ENCODE assay signal across 8 mouse cellular contexts in genomic region chr16:11909035-11909591, GRCm38 (mm10). TPM values are rescaled to one million over a fixed set of nuclear protein-coding genes. Genes with fewer than 3 reads are reported as not detected.
DNase-seq lines count a peak whose midpoint lies in the region; ATAC-seq and TF ChIP-seq lines count a peak whose summit lies in the region.

Gene Cpped1, minus strand, starts transcription at chr16:11909445.

- TF ChIP-seq CTCF in MEL (IDR thresholded peaks at IDR 0.05 in 2 of 3, conservative IDR thresholded peaks at IDR 0.05 in 1 of 3; ENCODE audit: control insufficient read depth in 1 of 3, insufficient read depth in 1 of 3, low read depth in 2 of 3, low read length in 3 of 3, poor library complexity in 1 of 3, severe bottlenecking in 1 of 3) = no peak
- no peak for TF ChIP-seq CTCF in cerebellum, adult 2 months (IDR thresholded peaks at IDR 0.05; ENCODE audit: borderline replicate concordance, insufficient read depth, low read depth, low read length)
- no peak; the same call in 1 of the 2 replicates for TF ChIP-seq CTCF in forebrain, postnatal 0 days (IDR thresholded peaks at IDR 0.05; ENCODE audit: low read depth)

- peaks cover 0 to 13% of the 10 kb centered on the region in 2 experiments; a peak in 1 of 4 replicates for H3K4me1 ChIP-seq in MEL (ENCODE audit: control insufficient read depth in 1 of 2, insufficient read depth in 2 of 2, low read length in 2 of 2)
- peaks cover 3% of the 10 kb centered on the region; the same call in 1 of the 2 replicates for H3K4me1 ChIP-seq in cerebellum, adult 2 months (ENCODE audit: control insufficient read depth, insufficient read depth, low read length)
- peaks cover 9% of the 10 kb centered on the region; the same call in 1 of the 2 replicates for H3K4me1 ChIP-seq in forebrain, postnatal 0 days (ENCODE audit: insufficient read depth)
- H3K4me1 ChIP-seq in lung, embryonic 16.5 days (replicated peaks; ENCODE audit: control insufficient read depth, insufficient read depth, low read length) = peaks cover 6% of the 10 kb centered on the region

- peak within 1 kb of the TSS; percentile 93 for H3K27ac ChIP-seq in MEL (ENCODE audit: control insufficient read depth, low read depth, low read length)
- peak within 1 kb of the TSS; percentile 99 for H3K27ac ChIP-seq in cerebellum, adult 2 months (ENCODE audit: insufficient read depth, low read length)
- peak within 1 kb of the TSS; percentile 90 for H3K27ac ChIP-seq in forebrain, postnatal 0 days (ENCODE audit: low read depth, low read length)
- peak within 1 kb of the TSS; percentile 74 for H3K27ac ChIP-seq in lung, embryonic 16.5 days (ENCODE audit: low read length)

- H3K9me3 ChIP-seq in MEL (replicated peaks; ENCODE audit: insufficient read depth, low read length) = no peaks in the 10 kb centered on the region
- H3K9me3 ChIP-seq in forebrain, postnatal 0 days (ENCODE audit: low read length) = no peaks in the 10 kb centered on the region
- no peaks in the 10 kb centered on the region for H3K9me3 ChIP-seq in lung, embryonic 16.5 days (ENCODE audit: control insufficient read depth, low read length)

- H3K27me3 ChIP-seq in MEL (ENCODE audit: control insufficient read depth in 1 of 2, insufficient read depth in 2 of 2, low read length in 2 of 2) = peaks cover under 1 to 3% of the 10 kb centered on the region in 2 experiments; a peak in 2 of 4 replicates
- no peaks in the 10 kb centered on the region for H3K27me3 ChIP-seq in cerebellum, adult 2 months (ENCODE audit: control insufficient read depth, insufficient read depth, low read length)
- H3K27me3 ChIP-seq in forebrain, postnatal 0 days (ENCODE audit: insufficient read depth, low read length) = no peaks in the 10 kb centered on the region
- no peaks in the 10 kb centered on the region for H3K27me3 ChIP-seq in lung, embryonic 16.5 days (ENCODE audit: control insufficient read depth, insufficient read depth, low read depth, low read length)

- TF ChIP-seq POLR2A in MEL (IDR thresholded peaks at IDR 0.05; ENCODE audit: control insufficient read depth in 1 of 2, insufficient read depth in 1 of 2, low read depth in 1 of 2, low read length in 2 of 2, poor library complexity in 1 of 2) = peak; percentile 67 to 84; a peak in 3 of 4 replicates
- peak; percentile 73; the same call in 1 of the 2 replicates for TF ChIP-seq POLR2A in cerebellum, adult 2 months (IDR thresholded peaks at IDR 0.05; ENCODE audit: borderline replicate concordance, insufficient read depth, low read length)

- DNase-seq in MEL (ENCODE audit: low read depth, low spot score) = peak; percentile 93
- peak; percentile 89 to 95 for DNase-seq in cerebellum, adult 2 months
- peak; percentile 94 for DNase-seq in forebrain, postnatal 0 days
- DNase-seq in heart, postnatal 4 days = peak; percentile 93
- DNase-seq in layer of hippocampus, adult 9-10 months (ENCODE audit: low spot score) = peak; percentile 69
- DNase-seq in ovary, postnatal 10 days (ENCODE audit: low spot score) = peak; percentile 84
- peak; percentile 76 to 87 for DNase-seq in thymus, postnatal 10 days (ENCODE audit: low spot score in 2 of 2)

- peaks cover 10% of the 10 kb centered on the region for H3K79me2 ChIP-seq in MEL (ENCODE audit: control insufficient read depth, insufficient read depth, low read length, poor library complexity)

- ATAC-seq in forebrain, postnatal 0 days = peak; percentile 98
- ATAC-seq in lung, embryonic 16.5 days (ENCODE audit: low read depth) = peak; percentile 97

- H3K9ac ChIP-seq in MEL (ENCODE audit: control insufficient read depth, low read depth, low read length, poor library complexity, severe bottlenecking) = peak within 1 kb of the TSS; percentile 99
- H3K9ac ChIP-seq in forebrain, postnatal 0 days = peak within 1 kb of the TSS; percentile 83
- peak within 1 kb of the TSS; percentile 77 for H3K9ac ChIP-seq in lung, embryonic 16.5 days (ENCODE audit: low read length)

- no peak for TF ChIP-seq RAD21 in MEL (IDR thresholded peaks at IDR 0.05; ENCODE audit: low read depth, low read length)

- H3K4me2 ChIP-seq in forebrain, postnatal 0 days (ENCODE audit: low read depth) = peak within 1 kb of the TSS; percentile 62
- H3K4me2 ChIP-seq in lung, embryonic 16.5 days (ENCODE audit: low read depth, low read length) = peak within 1 kb of the TSS; percentile 81

- 0 out of 4 replicates have a peak, but pooled peaks of 1 of the 2 experiments have one; percentile 2 for TF ChIP-seq EP300 in MEL (IDR thresholded peaks at IDR 0.05; ENCODE audit: low read depth in 1 of 2, low read length in 2 of 2)

- H3K4me3 ChIP-seq in MEL (ENCODE audit: control insufficient read depth in 1 of 2, insufficient read depth in 1 of 2, low read depth in 2 of 2, low read length in 2 of 2) = peak within 1 kb of the TSS; percentile 78 to 95
- H3K4me3 ChIP-seq in cerebellum, adult 2 months (replicated peaks; ENCODE audit: insufficient read depth, low read depth, low read length) = peak within 1 kb of the TSS; percentile 82
- H3K4me3 ChIP-seq in forebrain, postnatal 0 days (ENCODE audit: low read depth, low read length) = peak within 1 kb of the TSS; percentile 58
- H3K4me3 ChIP-seq in lung, embryonic 16.5 days (ENCODE audit: low read length) = peak within 1 kb of the TSS; percentile 81

- under 1% methylated on average over 32 of the region's 32 CpGs for WGBS in cerebellum, adult 2 months
- WGBS in forebrain, postnatal 0 days = 1% methylated on average over 32 of the region's 32 CpGs
- WGBS in lung, embryonic 16.5 days = under 1% methylated on average over 32 of the region's 32 CpGs

- H3K36me3 ChIP-seq in MEL (ENCODE audit: control insufficient read depth in 1 of 2, insufficient read depth in 2 of 2, low read length in 2 of 2) = peaks cover 0 to 8% of the 10 kb centered on the region in 2 experiments; a peak in 2 of 4 replicates
- no peaks in the 10 kb centered on the region for H3K36me3 ChIP-seq in forebrain, postnatal 0 days (ENCODE audit: insufficient read depth)
- H3K36me3 ChIP-seq in lung, embryonic 16.5 days (ENCODE audit: control insufficient read depth, insufficient read depth, low read length) = no peaks in the 10 kb centered on the region

TF ChIP-seq in MEL, 35 proteins besides CTCF, POLR2A, EP300 and RAD21:
- TF ChIP-seq MXI1 (IDR thresholded peaks at IDR 0.05; ENCODE audit: low read depth, low read length) (peak; percentile 35; the same call in 1 of the 2 replicates), MYC (IDR thresholded peaks at IDR 0.05; ENCODE audit: low read depth, low read length) (no peak; the same call in 1 of the 2 replicates), UBTF (IDR thresholded peaks at IDR 0.05; ENCODE audit: borderline replicate concordance, insufficient read depth, low read depth, low read length) (0 out of 2 replicates have a peak, but pooled peaks have one; percentile 40), RCOR1 (IDR thresholded peaks at IDR 0.05; ENCODE audit: low read depth, low read length) (no peak), MAX (IDR thresholded peaks at IDR 0.05; ENCODE audit: low read length) (peak; percentile 60; the same call in 1 of the 2 replicates), TCF12 (IDR thresholded peaks at IDR 0.05; ENCODE audit: low read depth, low read length) (peak; percentile 66), POLR2AphosphoS2 (IDR thresholded peaks at IDR 0.05; ENCODE audit: low read length) (peak; percentile 86; the same call in 1 of the 2 replicates), ELF1 (IDR thresholded peaks at IDR 0.05; ENCODE audit: low read depth, low read length) (peak; percentile 46; the same call in 1 of the 2 replicates), BHLHE40 (IDR thresholded peaks at IDR 0.05; ENCODE audit: borderline replicate concordance, low read depth, low read length) (no peak), TAL1 (IDR thresholded peaks at IDR 0.05; ENCODE audit: low read length) (no peak), POLR2AphosphoS5 (IDR thresholded peaks at IDR 0.05; ENCODE audit: borderline replicate concordance, low read depth, low read length) (0 out of 2 replicates have a peak, but pooled peaks have one; percentile 18), TBP (IDR thresholded peaks at IDR 0.05; ENCODE audit: low read depth, low read length) (peak; percentile 83), ZC3H11A (IDR thresholded peaks at IDR 0.05; ENCODE audit: low read depth, low read length) (no peak), SMC3 (IDR thresholded peaks at IDR 0.05; ENCODE audit: low read depth, low read length) (no peak), SIN3A (IDR thresholded peaks at IDR 0.05; ENCODE audit: low read length) (peak; percentile 89), CHD1 (IDR thresholded peaks at IDR 0.05; ENCODE audit: low read depth, low read length) (0 out of 2 replicates have a peak, but pooled peaks have one; percentile 43), NRF1 (IDR thresholded peaks at IDR 0.05; ENCODE audit: insufficient read depth, low read depth, low read length, poor library complexity, severe bottlenecking) (no peak), NELFE (IDR thresholded peaks at IDR 0.05; ENCODE audit: low read depth, low read length) (peak; percentile 81), E2F4 (IDR thresholded peaks at IDR 0.05; ENCODE audit: borderline replicate concordance, low read depth, low read length) (no peak), ETS1 (IDR thresholded peaks at IDR 0.05; ENCODE audit: low read depth, low read length) (peak; percentile 41; the same call in 1 of the 2 replicates), ZMIZ1 (IDR thresholded peaks at IDR 0.05; ENCODE audit: low read depth, low read length) (peak; percentile 91), JUND (IDR thresholded peaks at IDR 0.05; ENCODE audit: low read depth, low read length) (no peak), MAZ (IDR thresholded peaks at IDR 0.05; ENCODE audit: low read depth, low read length) (peak; percentile 94; the same call in 1 of the 2 replicates), MYB (IDR thresholded peaks at IDR 0.05; ENCODE audit: low read depth, low read length) (peak; percentile 54; the same call in 1 of the 2 replicates), HCFC1 (IDR thresholded peaks at IDR 0.05; ENCODE audit: low read depth, low read length) (peak; percentile 87)

RNA-seq across cellular contexts. Expression of gene Cpped1, which starts in this region (rescaled TPM):
- total RNA-seq in MEL (2012; rRNA removed) = 10.7 and 14.1 TPM in 2 replicates
- polyA plus RNA-seq in MEL (2012; ENCODE audit: insufficient read depth in 1 of 2, insufficient read length in 2 of 2, low read depth in 1 of 2, low replicate concordance in 2 of 2, missing spikeins in 1 of 2) = 10 to 100 TPM in 1 of 2 experiments, not detected in 1; 29.9 TPM
- polyA plus RNA-seq in cerebellum, adult 2 months (2012; rRNA removed) = 18.7 and 19.8 TPM in 2 replicates
- total RNA-seq in forebrain, postnatal 0 days (2014; rRNA removed) = 15.6 and 16.5 TPM in 2 replicates
- polyA plus RNA-seq in forebrain, postnatal 0 days (2015; fragmentation: Nextera tagmentation; extraction: Ambion mirVana) = 19.1 and 22.0 TPM in 2 replicates
- 10 to 100 TPM; 62.1 to 65.9 TPM for total RNA-seq in heart, postnatal 4 days (2021)
- polyA plus RNA-seq in lung, embryonic 16.5 days (2015; fragmentation: Nextera tagmentation; extraction: Ambion mirVana) = 19.0 and 21.8 TPM in 2 replicates

Comparison
In these comparisons a context has a peak if more than half of its experiments do, and no peak if none do; other contexts are left out.
1. Peak in every context shown above with its lines: DNase-seq, ATAC-seq, H3K4me3 ChIP-seq and H3K27ac ChIP-seq.